Mouse (Mus musculus) bone marrow macrophage, adult 2 months (primary cell): Measurements from ENCODE around the gene Chil1.

Experiments
- CTCF ChIP-seq: IDR thresholded peaks from 2 replicates; pipeline ENCODE4 v1.5.1; 2012; ENCODE audit warnings: low read depth, mild to moderate bottlenecking, low read length, moderate library complexity
- POLR2A ChIP-seq: IDR thresholded peaks from 2 replicates; pipeline ENCODE4 v1.6.1; 2012; ENCODE audit warnings: mild to moderate bottlenecking, low read depth, low read length, borderline replicate concordance

DNA sequence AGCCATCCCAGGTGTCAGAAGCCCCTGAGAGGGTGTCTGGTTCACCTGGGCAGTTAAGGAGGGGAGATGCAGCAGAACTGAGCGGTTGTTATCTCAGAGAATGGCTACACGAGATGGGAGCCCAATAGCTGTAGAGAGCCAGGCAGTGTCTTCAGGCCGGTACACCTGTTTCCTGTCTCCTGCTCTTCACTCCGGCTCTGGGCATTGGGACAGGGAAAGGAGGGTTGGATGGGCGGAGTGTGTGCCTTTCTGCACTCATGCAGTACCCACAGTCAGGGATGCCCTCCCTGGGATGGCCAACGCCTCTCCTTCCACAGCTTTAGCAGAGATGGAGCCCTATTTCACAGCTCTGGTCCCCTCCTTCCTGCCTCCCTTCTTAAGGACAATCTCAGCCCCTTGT is 29.1 kb downstream of the Chil1 start:
- no peak for TF ChIP-seq CTCF
- no peak for TF ChIP-seq POLR2A
